Mouse (Mus musculus) T-helper 2 cell (primary cell): ENCODE measurements at regions not wholly inside any gene's neighbourhood (a gene's known extent, or its start where the extent isn't known, plus 50 kb on each side); places are given as distances from the start of the nearest gene placed in this dataset.

ENCODE experiments used
- in situ Hi-C: fragments of 300-600 bp; cut with MboI, MseI; formaldehyde crosslinking; loops from one replicate; pipeline ENCODE4 v1.15.1; 2025; ENCODE audit warnings: high pct_unique_total_duplicates

- in situ Hi-C loops: no loop called here
Measured at GRCm38 (mm10) chr10:96860366-96860765, 243.6 kb downstream of the Btg1 start.

GRCm38 (mm10) chr10:96863230-96863629, 246.4 kb downstream of the Btg1 start:
- in situ Hi-C loops: no loop called here

GRCm38 (mm10) chr10:96866468-96866867, 249.7 kb downstream of the Btg1 start:
- in situ Hi-C loops: no loop called here

- in situ Hi-C loops: no loop called here
Measured at GRCm38 (mm10) chr10:96871559-96872160, 254.9 kb downstream of the Btg1 start.

GRCm38 (mm10) chr10:96874646-96875045, 257.8 kb downstream of the Btg1 start:
- in situ Hi-C loops: loop anchor here (5.0 kb wide), 1 partner anchor 73 kb away; no protein-coding TSS in a partner anchor

GRCm38 (mm10) chr10:96875676-96876075, 258.9 kb downstream of the Btg1 start:
- in situ Hi-C loops: loop anchor here (5.0 kb wide), 1 partner anchor 72 kb away; no protein-coding TSS in a partner anchor

- in situ Hi-C loops: loop anchor here (5.0 kb wide), 1 partner anchor 68 kb away; no protein-coding TSS in a partner anchor
Measured at GRCm38 (mm10) chr10:96879425-96879824, 262.6 kb downstream of the Btg1 start.

- in situ Hi-C loops: no loop called here
Measured at GRCm38 (mm10) chr10:96880771-96881170, 264.0 kb downstream of the Btg1 start.

- in situ Hi-C loops: no loop called here
Measured at GRCm38 (mm10) chr10:96881212-96881611, 264.4 kb downstream of the Btg1 start.

- in situ Hi-C loops: no loop called here
Measured at GRCm38 (mm10) chr10:96881660-96882059, 264.9 kb downstream of the Btg1 start.

GRCm38 (mm10) chr10:96901150-96901549, 284.3 kb downstream of the Btg1 start:
- in situ Hi-C loops: loop anchor here (25.0 kb wide), 1 partner anchor 1386 kb away; no protein-coding TSS in a partner anchor

- in situ Hi-C loops: loop anchor here (25.0 kb wide), 1 partner anchor 1382 kb away; no protein-coding TSS in a partner anchor
Measured at GRCm38 (mm10) chr10:96905098-96905809, 288.4 kb downstream of the Btg1 start.

GRCm38 (mm10) chr10:96909661-96910315, 293.0 kb downstream of the Btg1 start:
- in situ Hi-C loops: loop anchor here (25.0 kb wide), 1 partner anchor 1378 kb away; no protein-coding TSS in a partner anchor

- in situ Hi-C loops: loop anchor here (25.0 kb wide), 1 partner anchor 1366 kb away; no protein-coding TSS in a partner anchor
Measured at GRCm38 (mm10) chr10:96921181-96921580, 304.4 kb downstream of the Btg1 start.

- in situ Hi-C loops: loop anchor here (25.0 kb wide), 1 partner anchor 1363 kb away; no protein-coding TSS in a partner anchor
Measured at GRCm38 (mm10) chr10:96924266-96924672, 307.5 kb downstream of the Btg1 start.

- in situ Hi-C loops: loop anchor here (25.0 kb wide), 1 partner anchor 1363 kb away; no protein-coding TSS in a partner anchor
Measured at GRCm38 (mm10) chr10:96924722-96925121, 307.9 kb downstream of the Btg1 start.

GRCm38 (mm10) chr10:96925771-96926170, 309.0 kb downstream of the Btg1 start:
- in situ Hi-C loops: no loop called here

GRCm38 (mm10) chr10:96934661-96935060, 317.9 kb downstream of the Btg1 start:
- in situ Hi-C loops: no loop called here

- in situ Hi-C loops: no loop called here
Measured at GRCm38 (mm10) chr10:96940887-96941518, 324.2 kb downstream of the Btg1 start.

- in situ Hi-C loops: no loop called here
Measured at GRCm38 (mm10) chr10:96944229-96944628, 327.4 kb downstream of the Btg1 start.

GRCm38 (mm10) chr10:96947971-96948370, 331.2 kb downstream of the Btg1 start:
- in situ Hi-C loops: loop anchor here (5.0 kb wide), 1 partner anchor 71 kb away; no protein-coding TSS in a partner anchor
